Comparison of ENCODE assay signal across 15 mouse cellular contexts in genomic region chr14:105323448-105323847, GRCm38 (mm10).
"Had no signal": no experiment of that assay in that cellular context is flagged by ENCODE, and none has a peak within 500 bp of the region (broad histone marks: within the 10 kb centered on the region; RNA-seq: fewer than 3 reads in every experiment).

No protein-coding gene starts in this region.

- H3K4me2 ChIP-seq: limb, embryonic 12.5 days; liver, embryonic 13.5 days; lung, embryonic 15.5 days; midbrain, embryonic 11.5 days; midbrain, embryonic 15.5 days had no signal

- H3K27me3 ChIP-seq: limb, embryonic 12.5 days; liver, embryonic 13.5 days; lung, embryonic 15.5 days; megakaryocyte, embryonic 14.5 days; midbrain, embryonic 15.5 days had no signal

- H3K9ac ChIP-seq: limb, embryonic 12.5 days; liver, embryonic 13.5 days; liver, postnatal 0 days; lung, embryonic 15.5 days; midbrain, embryonic 15.5 days had no signal

- H3K36me3 ChIP-seq: limb, embryonic 12.5 days; liver, embryonic 13.5 days; lung, embryonic 15.5 days; midbrain, embryonic 15.5 days had no signal

- H3K4me3 ChIP-seq: layer of hippocampus, adult 2 months; limb, embryonic 12.5 days; liver, embryonic 13.5 days; lung, embryonic 15.5 days; megakaryocyte, embryonic 14.5 days; midbrain, embryonic 15.5 days had no signal

- ATAC-seq: inflammation-experienced regulatory T-cells, adult 6 months; intestine, postnatal 0 days; liver, postnatal 0 days; midbrain, embryonic 15.5 days had no signal

- H3K27ac ChIP-seq: layer of hippocampus, adult 2 months; limb, embryonic 12.5 days; liver, embryonic 13.5 days; lung, embryonic 15.5 days; macrophage; midbrain, embryonic 15.5 days had no signal

- H3K4me1 ChIP-seq: liver, embryonic 13.5 days had no signal

- DNase-seq: liver; liver, embryonic 13.5 days; liver, postnatal 0 days; lung, postnatal 14 days; thymus, adult 18-20 months; thymus, postnatal 25 days had no signal

- H3K9me3 ChIP-seq: limb, embryonic 12.5 days; liver, embryonic 13.5 days; lung, embryonic 15.5 days; midbrain, embryonic 15.5 days had no signal
